Mouse (Mus musculus): ENCODE data around the gene Lamb1. TPM values are rescaled to one million over a fixed set of nuclear protein-coding genes. Genes with fewer than 3 reads are reported as not detected.
A peak's percentile ranks its signal among the peaks of the same experiment; 100 is the strongest.

Gene Lamb1
- polyA plus RNA-seq, 1 experiment: 0.01 TPM

GRCm38 (mm10) chr12:31333261-31333660 lies 68.2 kb downstream of the Lamb1 start:
- Histone ChIP-seq H3K4me1 (ENCODE audit: control insufficient read depth) (no peaks in the 10 kb centered on the region), H3K27me3 (ENCODE audit: control insufficient read depth) (no peaks in the 10 kb centered on the region), H3K9me3 (ENCODE audit: control insufficient read depth, low read length) (no peaks in the 10 kb centered on the region), H3K36me3 (ENCODE audit: control insufficient read depth) (peaks cover 75% of the 10 kb centered on the region), H3K4me3 (replicated peaks) (no peak overlapping the region)
- no peak for TF ChIP-seq GATA1 (IDR thresholded peaks at IDR 0.05; ENCODE audit: low read length)
- TF ChIP-seq TAL1 (IDR thresholded peaks at IDR 0.05; ENCODE audit: low read length): no peak

DNA sequence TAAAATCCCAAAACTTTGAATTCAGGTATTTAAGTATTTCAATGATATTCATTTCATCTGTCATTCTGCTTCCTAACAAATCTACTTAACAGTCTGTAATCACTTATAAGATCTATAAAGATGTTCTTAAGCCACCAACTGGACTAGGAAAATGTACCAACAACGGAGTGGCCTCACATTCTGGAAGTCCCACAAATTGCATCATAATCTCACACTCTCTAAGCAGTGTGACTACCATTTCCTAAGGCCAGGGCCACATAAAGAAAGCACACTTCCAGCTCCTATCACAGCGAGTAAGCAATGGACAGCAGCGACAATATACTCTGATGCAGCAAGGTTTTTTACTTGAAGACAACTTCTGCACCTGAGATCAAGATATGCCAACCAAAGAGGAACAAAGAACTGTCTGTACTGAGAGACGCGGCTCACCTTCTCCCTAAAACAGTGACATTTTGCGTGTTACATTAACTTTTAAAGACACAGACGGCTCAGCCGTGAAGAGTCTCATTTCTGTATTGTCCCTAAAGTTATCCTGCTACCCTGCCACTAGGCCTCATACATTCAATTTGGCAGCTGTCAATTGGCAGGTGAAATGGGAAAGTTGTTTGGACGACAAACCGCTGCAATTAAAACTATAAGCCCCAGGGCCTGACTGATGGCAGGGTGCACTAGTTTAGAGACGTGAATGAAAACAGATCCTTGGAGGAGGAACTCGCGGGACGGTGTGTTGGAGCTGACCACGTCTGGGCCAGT lies 85.3 kb downstream of the Lamb1 start:
- Histone ChIP-seq H3K27me3 (ENCODE audit: control insufficient read depth) (no peaks in the 10 kb centered on the region), H3K4me3 (replicated peaks) (peak overlapping the region; percentile 83), H3K9me3 (ENCODE audit: control insufficient read depth, low read length) (no peaks in the 10 kb centered on the region), H3K36me3 (ENCODE audit: control insufficient read depth) (peaks cover 24% of the 10 kb centered on the region), H3K4me1 (ENCODE audit: control insufficient read depth) (peaks cover 21% of the 10 kb centered on the region)
- TF ChIP-seq GATA1 (IDR thresholded peaks at IDR 0.05; ENCODE audit: low read length): no peak
- TF ChIP-seq TAL1 (IDR thresholded peaks at IDR 0.05; ENCODE audit: low read length): no peak

- H3K36me3 ChIP-seq (ENCODE audit: control insufficient read depth): peaks cover 20% of the 10 kb centered on the region
- H3K4me1 ChIP-seq (ENCODE audit: control insufficient read depth): peaks cover 21% of the 10 kb centered on the region
- peaks cover under 1% of the 10 kb centered on the region; the same call in 1 of the 2 replicates for H3K9me3 ChIP-seq (ENCODE audit: control insufficient read depth, low read length)
- TF ChIP-seq GATA1 (IDR thresholded peaks at IDR 0.05; ENCODE audit: low read length): no peak
- no peak for TF ChIP-seq TAL1 (IDR thresholded peaks at IDR 0.05; ENCODE audit: low read length)
- no peaks in the 10 kb centered on the region for H3K27me3 ChIP-seq (ENCODE audit: control insufficient read depth)
- peak within 1 kb of the TSS; percentile 83 for H3K4me3 ChIP-seq (replicated peaks)
Measured at GRCm38 (mm10) chr12:31350944-31351928, 86.2 kb downstream of the Lamb1 start, which contains the start of gene Dld. Gene Dld, minus strand, starts transcription at chr12:31351453.

GRCm38 (mm10) chr12:31366428-31366827 lies 101.4 kb downstream of the Lamb1 start:
- H3K4me1 ChIP-seq (ENCODE audit: control insufficient read depth): no peaks in the 10 kb centered on the region
- no peaks in the 10 kb centered on the region for H3K27me3 ChIP-seq (ENCODE audit: control insufficient read depth)
- H3K4me3 ChIP-seq (replicated peaks): no peak overlapping the region
- H3K36me3 ChIP-seq (ENCODE audit: control insufficient read depth): no peaks in the 10 kb centered on the region
- no peak for TF ChIP-seq TAL1 (IDR thresholded peaks at IDR 0.05; ENCODE audit: low read length)
- TF ChIP-seq GATA1 (IDR thresholded peaks at IDR 0.05; ENCODE audit: low read length): no peak
- peaks cover 5% of the 10 kb centered on the region; the same call in 1 of the 2 replicates for H3K9me3 ChIP-seq (ENCODE audit: control insufficient read depth, low read length)

GRCm38 (mm10) chr12:31367721-31368120 lies 102.7 kb downstream of the Lamb1 start:
- no peak for TF ChIP-seq TAL1 (IDR thresholded peaks at IDR 0.05; ENCODE audit: low read length)
- TF ChIP-seq GATA1 (IDR thresholded peaks at IDR 0.05; ENCODE audit: low read length): no peak
- Histone ChIP-seq H3K4me1 (ENCODE audit: control insufficient read depth) (no peaks in the 10 kb centered on the region), H3K27me3 (ENCODE audit: control insufficient read depth) (no peaks in the 10 kb centered on the region), H3K4me3 (replicated peaks) (no peak overlapping the region), H3K9me3 (ENCODE audit: control insufficient read depth, low read length) (peaks cover 5% of the 10 kb centered on the region; the same call in 1 of the 2 replicates), H3K36me3 (ENCODE audit: control insufficient read depth) (no peaks in the 10 kb centered on the region)

- Histone ChIP-seq H3K36me3 (ENCODE audit: control insufficient read depth) (no peaks in the 10 kb centered on the region), H3K27me3 (ENCODE audit: control insufficient read depth) (no peaks in the 10 kb centered on the region), H3K9me3 (ENCODE audit: control insufficient read depth, low read length) (peaks cover 5% of the 10 kb centered on the region; the same call in 1 of the 2 replicates), H3K4me1 (ENCODE audit: control insufficient read depth) (no peaks in the 10 kb centered on the region), H3K4me3 (replicated peaks) (no peak overlapping the region)
- no peak for TF ChIP-seq GATA1 (IDR thresholded peaks at IDR 0.05; ENCODE audit: low read length)
- no peak for TF ChIP-seq TAL1 (IDR thresholded peaks at IDR 0.05; ENCODE audit: low read length)
Measured at GRCm38 (mm10) chr12:31369118-31369517, 104.1 kb downstream of the Lamb1 start.

GRCm38 (mm10) chr12:31369656-31370055 lies 104.6 kb downstream of the Lamb1 start:
- Histone ChIP-seq H3K36me3 (ENCODE audit: control insufficient read depth) (no peaks in the 10 kb centered on the region), H3K9me3 (ENCODE audit: control insufficient read depth, low read length) (peaks cover 5% of the 10 kb centered on the region; the same call in 1 of the 2 replicates), H3K4me3 (replicated peaks) (no peak overlapping the region), H3K4me1 (ENCODE audit: control insufficient read depth) (peaks cover under 1% of the 10 kb centered on the region; the same call in 1 of the 2 replicates), H3K27me3 (ENCODE audit: control insufficient read depth) (no peaks in the 10 kb centered on the region)
- TF ChIP-seq TAL1 (IDR thresholded peaks at IDR 0.05; ENCODE audit: low read length): no peak
- no peak for TF ChIP-seq GATA1 (IDR thresholded peaks at IDR 0.05; ENCODE audit: low read length)

- H3K4me3 ChIP-seq (replicated peaks): no peak overlapping the region
- TF ChIP-seq TAL1 (IDR thresholded peaks at IDR 0.05; ENCODE audit: low read length) (no peak), GATA1 (IDR thresholded peaks at IDR 0.05; ENCODE audit: low read length) (no peak)
- H3K27me3 ChIP-seq (ENCODE audit: control insufficient read depth): no peaks in the 10 kb centered on the region; the same call in 1 of the 2 replicates
- peaks cover 2% of the 10 kb centered on the region; the same call in 1 of the 2 replicates for H3K4me1 ChIP-seq (ENCODE audit: control insufficient read depth)
- no peaks in the 10 kb centered on the region; the same call in 1 of the 2 replicates for H3K9me3 ChIP-seq (ENCODE audit: control insufficient read depth, low read length)
- H3K36me3 ChIP-seq (ENCODE audit: control insufficient read depth): no peaks in the 10 kb centered on the region
Measured at GRCm38 (mm10) chr12:31374603-31375282, 109.7 kb downstream of the Lamb1 start.

Data from erythroblast, embryonic 14.5 days (primary cell).